Mouse (Mus musculus): ENCODE data around the gene Six6.

- TF ChIP-seq POLR2A (IDR thresholded peaks at IDR 0.05; ENCODE audit: insufficient read depth, low read depth, low read length), result no peak
- TF ChIP-seq CTCF (IDR thresholded peaks at IDR 0.05; ENCODE audit: insufficient read depth, low read depth, low read length), result no peak
These were observed 39.5 kb downstream of the Six6 start for GRCm38 (mm10) chr12:72979236-72979635.
